Mouse (Mus musculus): ENCODE measurements around the gene Noct.

Noct gene

GRCm38 (mm10) chr3:51277201-51278150 lies 53.2 kb downstream of the Noct start:
- DNase-seq: peak; percentile 87

GRCm38 (mm10) chr3:51278433-51278832 lies 54.2 kb downstream of the Noct start:
- no peak for DNase-seq

GRCm38 (mm10) chr3:51281727-51282126 lies 57.5 kb downstream of the Noct start:
- DNase-seq: no peak

GRCm38 (mm10) chr3:51284375-51284774 lies 60.1 kb downstream of the Noct start:
- no peak for DNase-seq

GRCm38 (mm10) chr3:51288880-51289821 lies 64.9 kb downstream of the Noct start:
- peak; percentile 74 for DNase-seq

DNA sequence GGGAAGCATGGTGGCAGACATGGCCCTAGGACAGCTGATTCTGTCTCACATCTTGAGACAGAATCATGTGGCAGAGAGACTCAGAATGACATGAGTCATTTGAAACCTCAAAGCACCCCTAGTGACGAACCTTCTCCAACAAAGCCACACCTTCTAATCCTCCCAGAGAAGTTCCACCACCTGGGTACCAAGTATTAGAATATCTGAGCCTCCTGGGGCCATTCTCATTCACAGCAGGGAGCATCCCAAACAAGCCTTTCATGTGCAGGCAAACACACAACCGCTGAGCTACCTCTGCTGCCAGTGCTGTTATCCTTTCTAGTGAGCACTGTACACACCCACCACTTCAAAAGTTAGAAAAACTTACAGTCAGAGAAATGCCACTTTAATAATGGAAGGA lies 70.0 kb downstream of the Noct start:
- no peak for DNase-seq

DNA sequence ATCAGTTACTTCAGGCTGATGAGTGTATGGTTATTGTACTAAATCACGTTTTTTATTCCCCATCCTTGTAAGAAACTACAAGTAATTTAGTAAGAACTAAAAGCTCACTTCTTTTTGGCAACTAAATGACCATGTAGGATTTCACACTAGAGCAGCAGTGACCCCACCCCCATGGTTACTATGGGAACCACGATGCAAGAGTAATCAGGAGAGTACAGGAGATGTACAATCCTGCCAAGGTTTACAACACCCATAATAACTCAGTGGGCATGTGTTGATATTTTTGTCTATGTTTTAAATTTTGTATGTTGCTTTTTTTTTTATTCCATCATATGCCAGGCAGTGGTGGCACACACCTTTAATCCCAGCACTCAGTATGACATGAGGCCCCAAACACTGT lies 71.0 kb downstream of the Noct start:
- peak; percentile 19 for DNase-seq

DNA sequence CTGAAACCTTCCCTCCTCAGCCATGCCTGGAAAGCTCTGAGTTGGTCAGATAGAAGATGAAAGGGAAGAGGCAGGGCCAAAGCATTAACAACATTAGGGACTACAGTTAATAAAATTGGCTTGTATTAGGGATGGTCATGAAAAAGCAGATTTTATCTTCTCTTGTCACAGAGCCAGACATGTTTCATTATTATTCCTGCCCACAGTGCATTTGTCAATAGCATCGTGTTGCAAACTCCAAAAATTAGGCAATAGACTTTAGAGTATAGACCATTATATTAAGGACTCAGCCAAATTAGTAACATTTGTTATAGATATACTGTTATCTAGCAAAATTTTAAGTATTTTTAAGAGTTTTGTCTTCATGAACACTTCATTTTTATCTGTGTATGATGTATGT lies 72.5 kb downstream of the Noct start:
- DNase-seq: no peak
